Mouse (Mus musculus) brain, embryonic 14.5 days (tissue): ENCODE measurements at regions not wholly inside any gene's neighbourhood (a gene's known extent, or its start where the extent isn't known, plus 50 kb on each side); places are given as distances from the start of the nearest gene placed in this dataset.

Experiments
- CTCF ChIP-seq: fragments of 200-500 bp; IDR thresholded peaks from 2 replicates; pipeline ENCODE4 v1.5.1; 2012; ENCODE audit warnings: inconsistent platforms, mild to moderate bottlenecking, moderate library complexity, borderline replicate concordance; ENCODE audit not compliant: insufficient read depth, insufficient read length; ENCODE audit errors: extremely low read depth
- POLR2A ChIP-seq: fragments of 200-500 bp; IDR thresholded peaks from 2 replicates; pipeline ENCODE4 v1.6.1; 2012; ENCODE audit warnings: mild to moderate bottlenecking, inconsistent platforms, borderline replicate concordance; ENCODE audit not compliant: poor library complexity, insufficient read depth, insufficient read length, severe bottlenecking; ENCODE audit errors: extremely low read depth

GRCm38 (mm10) chr8:74697317-74697716 is 175.7 kb upstream of the Isx start:
- TF ChIP-seq CTCF (no peak), POLR2A (no peak)
